Comparison of ENCODE assay signal across 16 mouse cellular contexts in genomic region chr14:111577470-111577869, GRCm38 (mm10).
"Had no signal": no experiment of that assay in that cellular context is flagged by ENCODE, and none has a peak within 500 bp of the region (broad histone marks: within the 10 kb centered on the region; RNA-seq: fewer than 3 reads in every experiment).

No protein-coding gene starts in this region.

- H3K27me3 ChIP-seq: neural tube, embryonic 13.5 days; neural tube, embryonic 15.5 days; stomach, embryonic 15.5 days had no signal

- H3K4me3 ChIP-seq: neural tube, embryonic 13.5 days; neural tube, embryonic 15.5 days; stomach, embryonic 15.5 days had no signal

- H3K4me1 ChIP-seq: neural tube, embryonic 13.5 days; neural tube, embryonic 15.5 days; stomach, embryonic 15.5 days had no signal

- H3K36me3 ChIP-seq: neural tube, embryonic 13.5 days; neural tube, embryonic 15.5 days; stomach, embryonic 15.5 days had no signal

- H3K9me3 ChIP-seq: neural tube, embryonic 13.5 days; neural tube, embryonic 15.5 days; stomach, embryonic 15.5 days had no signal

- H3K9ac ChIP-seq: neural tube, embryonic 13.5 days; neural tube, embryonic 15.5 days; stomach, embryonic 15.5 days had no signal

- DNase-seq: retina, postnatal 1 day; right cerebral cortex, adult 18-20 months; right cerebral cortex, postnatal 14 days; right cerebral cortex, postnatal 25 days; right cerebral cortex, postnatal 4 days; spleen, adult 18-20 months; thymus, adult 18-20 months; thymus, adult 2 months; thymus, postnatal 14 days; thymus, postnatal 25 days; thymus, postnatal 36 days; thymus, postnatal 4 days had no signal

- H3K27ac ChIP-seq: neural tube, embryonic 13.5 days; neural tube, embryonic 15.5 days; stomach, embryonic 15.5 days; stomach, postnatal 0 days had no signal
